Mouse (Mus musculus) urinary bladder, postnatal 36 days (tissue): ENCODE measurements around the gene Smim5.

Experiments used
- DNase-seq, 2 experiments: peaks; one replicate each; pipeline ENCODE4 v3.0.0; 2022; ENCODE audit warnings: low spot score in 2 of 2, mixed read lengths in 1 of 2

Gene Smim5

GRCm38 (mm10) chr11:115921986-115922385, 22.2 kb downstream of the Smim5 start:
- DNase-seq = no peak

- no peak for DNase-seq
Observed at GRCm38 (mm10) chr11:115929031-115929430, 29.3 kb downstream of the Smim5 start.

- DNase-seq = no peak
Observed at GRCm38 (mm10) chr11:115929818-115930217, 30.1 kb downstream of the Smim5 start.

GRCm38 (mm10) chr11:115931235-115931634, 31.5 kb downstream of the Smim5 start:
- no peak for DNase-seq

- peak; percentile 96 to 97 for DNase-seq
Observed at GRCm38 (mm10) chr11:115933108-115933746, 33.5 kb downstream of the Smim5 start, which contains the start of the genes Sap30bp and Recql5. TSS of gene Sap30bp (plus strand) at chr11:115933282. TSS of gene Recql5 (minus strand) at chr11:115933477.

- no peak for DNase-seq
Observed at GRCm38 (mm10) chr11:115933747-115934110, 34.0 kb downstream of the Smim5 start.

- DNase-seq = peak; percentile 54 to 63
Observed at GRCm38 (mm10) chr11:115939690-115940329, 40.0 kb downstream of the Smim5 start.

- no peak for DNase-seq
Observed at GRCm38 (mm10) chr11:115941980-115942379, 42.2 kb downstream of the Smim5 start.

- peak in 1 of 2 experiments; percentile 26 for DNase-seq
Observed at GRCm38 (mm10) chr11:115945247-115945646, 45.5 kb downstream of the Smim5 start.

GRCm38 (mm10) chr11:115946221-115946828, 46.6 kb downstream of the Smim5 start:
- DNase-seq = no peak

GRCm38 (mm10) chr11:115948316-115948715, 48.5 kb downstream of the Smim5 start:
- no peak for DNase-seq

- no peak for DNase-seq
Observed at GRCm38 (mm10) chr11:115950719-115951118, 51.0 kb downstream of the Smim5 start.

- DNase-seq = no peak
Observed at GRCm38 (mm10) chr11:115954712-115955111, 54.9 kb downstream of the Smim5 start.

GRCm38 (mm10) chr11:115955195-115955858, 55.6 kb downstream of the Smim5 start:
- DNase-seq = peak; percentile 35 to 55
